Mouse (Mus musculus) ES-E14 (cell line): Measurements from ENCODE around the gene Ddx52.

Experiments used
- CHD2 ChIP-seq: IDR thresholded peaks from 2 replicates; pipeline ENCODE4 v1.6.1; 2014; ENCODE audit warnings: mild to moderate bottlenecking, low read depth, low read length, inconsistent platforms
- HCFC1 ChIP-seq: IDR thresholded peaks from 2 replicates; pipeline ENCODE4 v1.6.1; 2012; ENCODE audit warnings: low read length, inconsistent platforms, borderline replicate concordance; ENCODE audit not compliant: insufficient read depth

- no peak for TF ChIP-seq CHD2
- TF ChIP-seq HCFC1, result no peak
Measured at GRCm38 (mm10) chr11:83913824-83914311, 28.0 kb upstream of the Ddx52 start.
